Mouse (Mus musculus) liver, adult (tissue): ENCODE data around the gene Lcor.

Source experiments
- GATA4 ChIP-seq: IDR thresholded peaks from 2 replicates; pipeline ENCODE4 v1.6.1; 2014; ENCODE audit warnings: mild to moderate bottlenecking, low read length; ENCODE audit not compliant: insufficient replicate concordance

Gene Lcor

GRCm38 (mm10) chr19:41579311-41579920 lies 97.0 kb downstream of the Lcor start:
- TF ChIP-seq GATA4, result no peak

GRCm38 (mm10) chr19:41581706-41582420 lies 99.4 kb downstream of the Lcor start, which contains the start of gene Gm340:
Gene Gm340, plus strand, starts transcription at chr19:41582370.
- no peak for TF ChIP-seq GATA4

GRCm38 (mm10) chr19:41582918-41583514 lies 100.6 kb downstream of the Lcor start:
- no peak for TF ChIP-seq GATA4

- TF ChIP-seq GATA4, result no peak
These were observed 104.3 kb downstream of the Lcor start for GRCm38 (mm10) chr19:41586752-41587151.

- no peak for TF ChIP-seq GATA4
These were observed 105.2 kb downstream of the Lcor start for GRCm38 (mm10) chr19:41587431-41588222.

GRCm38 (mm10) chr19:41589026-41589425 lies 106.6 kb downstream of the Lcor start:
- TF ChIP-seq GATA4, result no peak

- TF ChIP-seq GATA4, result no peak
These were observed 107.2 kb downstream of the Lcor start for GRCm38 (mm10) chr19:41589681-41590080.

GRCm38 (mm10) chr19:41591808-41592207 lies 109.4 kb downstream of the Lcor start:
- TF ChIP-seq GATA4, result no peak

- TF ChIP-seq GATA4, result no peak
These were observed 114.9 kb downstream of the Lcor start for GRCm38 (mm10) chr19:41597170-41597894.

- TF ChIP-seq GATA4, result no peak
These were observed 118.2 kb downstream of the Lcor start for GRCm38 (mm10) chr19:41600647-41601046.

- no peak for TF ChIP-seq GATA4
These were observed 124.0 kb downstream of the Lcor start for GRCm38 (mm10) chr19:41606208-41606987.

GRCm38 (mm10) chr19:41611683-41612082 lies 129.2 kb downstream of the Lcor start:
- no peak for TF ChIP-seq GATA4
